Mouse (Mus musculus): ENCODE measurements at regions not wholly inside any gene's neighbourhood (a gene's known extent, or its start where the extent isn't known, plus 50 kb on each side); places are given as distances from the start of the nearest gene placed in this dataset.

DNA sequence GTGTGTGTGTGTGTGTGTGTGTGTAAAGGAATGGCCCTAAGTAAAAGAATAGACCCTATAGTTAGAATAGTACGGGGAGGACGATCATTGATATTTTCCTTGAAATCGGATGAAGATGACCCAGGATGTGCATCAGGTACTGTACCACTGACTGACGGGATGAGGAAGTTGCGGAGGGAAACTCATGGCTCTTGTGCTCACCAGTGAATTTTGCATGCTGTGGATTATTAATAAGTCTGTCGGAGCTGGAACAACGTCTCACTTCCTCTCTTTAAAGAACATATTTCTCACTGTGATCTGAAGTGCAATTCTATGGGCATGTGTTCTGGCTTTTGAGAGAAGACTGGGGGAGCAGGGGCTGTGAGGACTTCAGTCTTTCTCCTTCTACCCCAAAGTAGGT is 218.8 kb upstream of the Tbc1d5 start:
- no peak for DNase-seq (ENCODE audit: low spot score)

DNA sequence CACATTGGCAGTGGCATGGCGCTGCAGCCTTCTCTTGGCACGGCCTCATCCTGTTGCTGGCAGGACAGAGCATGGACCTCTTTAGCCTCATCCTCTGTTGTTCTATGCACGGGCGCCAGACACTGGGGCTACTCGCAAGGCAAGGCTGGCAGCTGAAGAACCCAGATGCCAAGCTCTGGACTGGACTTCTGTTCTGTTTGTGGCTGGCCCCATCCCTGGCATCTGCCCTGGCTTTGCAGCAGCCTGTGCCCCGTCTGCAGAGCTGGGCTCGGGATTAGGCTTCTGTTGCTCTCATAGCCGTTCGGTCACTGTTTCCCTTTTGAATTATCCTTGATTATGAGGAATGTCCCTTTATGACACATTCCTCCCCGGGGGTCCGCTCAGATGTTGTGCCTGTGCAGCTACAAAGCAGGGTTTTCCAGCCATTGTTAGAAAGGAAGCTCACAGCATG is 214.6 kb upstream of the Tbc1d5 start:
- no peak for DNase-seq (ENCODE audit: low spot score)

DNA sequence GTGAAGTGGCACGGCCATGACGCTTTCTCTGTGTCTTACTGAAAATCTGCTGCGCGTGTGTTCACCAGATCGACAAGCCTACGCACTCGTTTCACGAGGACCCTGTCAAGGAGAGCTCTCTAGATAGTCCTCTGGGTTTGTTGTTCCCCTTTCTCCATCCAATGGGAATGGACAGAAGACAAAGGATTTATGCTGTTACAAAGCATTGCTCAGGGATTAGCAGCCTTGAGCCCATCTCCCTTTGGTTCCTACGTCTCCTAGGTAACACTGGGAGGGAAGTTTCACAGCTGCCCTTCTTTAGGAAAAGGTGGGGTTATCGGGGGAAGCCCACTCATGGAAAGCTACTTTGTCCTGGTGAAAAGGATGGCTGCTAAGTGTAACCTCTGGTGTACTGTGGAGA is 212.7 kb upstream of the Tbc1d5 start:
- no peak for DNase-seq (ENCODE audit: low spot score)

DNA sequence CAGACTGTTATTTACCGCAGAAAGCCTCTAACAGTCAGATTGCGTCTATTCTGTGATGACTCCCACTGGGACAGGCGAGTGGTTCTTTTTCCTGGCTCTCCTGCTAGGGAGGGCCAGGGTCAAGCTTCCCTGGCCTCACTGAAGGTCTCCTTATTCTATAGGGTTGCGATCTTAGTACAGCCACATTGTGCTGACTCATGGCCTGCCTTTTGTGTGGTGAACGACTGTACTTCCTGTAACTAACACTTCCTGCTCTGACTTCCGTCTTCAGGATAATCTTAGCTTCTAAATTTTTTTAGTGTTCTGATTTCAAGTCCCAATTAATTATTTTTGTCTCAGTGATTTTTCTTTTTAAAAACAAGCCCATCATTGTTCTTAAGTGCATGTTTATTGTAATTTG is 203.4 kb upstream of the Tbc1d5 start:
- DNase-seq (ENCODE audit: low spot score), result no peak

DNA sequence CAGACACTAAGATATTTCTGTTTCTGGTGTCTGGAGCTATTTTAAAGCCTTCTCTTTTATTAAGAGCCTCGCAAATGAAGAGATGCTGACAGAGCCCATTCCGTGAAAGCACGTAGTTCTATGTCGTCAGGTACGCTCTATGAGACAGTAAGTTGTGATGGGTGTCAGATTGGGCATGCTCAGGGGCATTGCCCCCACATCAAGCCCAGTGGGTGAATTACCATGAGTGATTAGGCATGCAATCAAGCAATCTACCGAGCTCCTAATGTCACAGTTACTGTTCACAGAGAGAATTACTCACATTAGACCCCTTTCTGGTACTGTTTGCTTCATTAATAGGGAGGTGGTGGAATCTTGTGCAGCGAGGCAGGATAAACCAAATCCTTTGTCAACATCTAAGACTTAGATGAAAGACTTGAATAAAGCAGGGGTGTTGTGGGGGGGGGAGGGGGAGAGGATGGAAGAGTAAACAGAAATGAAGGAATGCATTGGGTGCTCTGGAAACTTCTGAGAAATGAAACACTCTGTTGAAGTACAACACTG is 192.9 kb upstream of the Tbc1d5 start:
- DNase-seq (ENCODE audit: low spot score), result no peak

DNA sequence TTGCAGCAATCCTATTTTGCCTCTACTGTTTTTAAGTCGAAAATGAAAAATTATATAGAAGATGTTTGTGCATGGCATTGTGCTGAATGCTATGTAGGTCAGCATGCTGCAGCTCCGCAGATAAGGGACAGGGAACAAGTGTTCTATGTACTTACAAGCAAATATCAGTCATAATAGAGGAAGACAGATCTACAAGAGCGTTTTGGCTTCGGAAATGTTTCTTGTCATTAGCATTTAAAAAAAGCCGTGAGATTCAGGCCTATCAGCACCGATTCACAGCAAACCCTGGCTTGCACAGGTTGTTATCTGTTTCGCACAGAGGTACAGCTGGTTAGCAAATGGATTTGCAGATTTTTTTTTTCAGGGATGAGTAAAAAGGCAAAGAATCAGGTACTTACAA is 191.8 kb upstream of the Tbc1d5 start:
- DNase-seq (ENCODE audit: low spot score), result no peak

DNA sequence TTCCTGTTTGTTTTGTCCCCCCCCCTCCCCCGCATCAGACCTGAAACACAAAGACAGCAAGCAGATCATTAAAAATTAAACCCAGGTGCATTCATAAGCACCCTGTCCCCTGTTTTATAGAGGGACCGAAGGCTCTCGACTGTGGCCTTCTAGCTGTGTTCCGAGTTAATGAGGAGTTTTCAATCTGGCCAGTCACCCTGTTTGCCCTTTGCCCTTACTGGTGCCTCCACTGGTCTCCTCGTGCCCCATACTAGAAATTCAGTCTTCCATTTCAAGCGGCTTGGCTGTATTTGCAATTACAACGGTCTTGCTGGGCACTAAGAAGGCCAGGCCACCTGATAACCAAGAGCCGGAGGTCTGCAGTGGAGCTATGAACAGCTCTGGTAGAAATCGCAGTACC is 190.9 kb upstream of the Tbc1d5 start:
- DNase-seq (ENCODE audit: low spot score), result no peak

DNA sequence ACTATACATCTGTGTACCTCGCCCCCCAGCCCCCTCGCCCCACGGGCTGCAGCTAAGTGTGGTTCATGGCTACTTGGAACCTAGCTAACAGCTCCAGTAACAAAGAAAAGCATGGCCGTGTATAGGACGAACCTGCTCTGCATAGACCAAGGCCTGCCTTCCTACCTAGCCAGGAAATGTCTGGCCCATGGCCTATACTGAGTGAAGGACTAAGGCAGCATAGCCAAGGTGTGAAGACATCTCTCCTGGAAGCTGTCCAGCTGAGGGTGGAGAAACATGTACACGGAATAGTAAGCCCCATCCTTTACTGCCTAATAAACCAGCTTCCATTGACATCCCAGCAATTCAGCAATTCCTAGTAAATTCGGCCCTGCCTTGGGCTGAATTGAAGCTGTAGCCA is 183.6 kb upstream of the Tbc1d5 start:
- DNase-seq (ENCODE audit: low spot score), result no peak

DNA sequence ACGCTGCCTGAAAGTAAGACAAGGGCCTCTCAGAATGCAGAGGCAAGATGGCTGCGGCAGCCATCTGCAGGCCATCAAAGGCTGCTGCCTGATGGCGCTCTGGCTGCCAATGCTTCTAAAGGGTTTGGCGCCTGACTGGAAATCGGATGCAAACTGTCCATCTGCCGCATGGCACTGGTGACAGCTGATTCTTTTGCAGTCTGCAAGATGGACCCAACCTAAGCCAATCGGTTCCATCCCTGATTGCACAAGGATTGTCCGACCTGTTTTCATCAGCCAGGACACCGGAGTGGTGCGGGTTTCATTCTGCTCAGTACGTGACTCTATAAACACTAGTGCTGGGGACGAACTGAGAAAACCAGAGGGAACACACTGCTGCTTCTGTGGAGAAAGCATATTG is 183.1 kb upstream of the Tbc1d5 start:
- no peak for DNase-seq (ENCODE audit: low spot score)

DNA sequence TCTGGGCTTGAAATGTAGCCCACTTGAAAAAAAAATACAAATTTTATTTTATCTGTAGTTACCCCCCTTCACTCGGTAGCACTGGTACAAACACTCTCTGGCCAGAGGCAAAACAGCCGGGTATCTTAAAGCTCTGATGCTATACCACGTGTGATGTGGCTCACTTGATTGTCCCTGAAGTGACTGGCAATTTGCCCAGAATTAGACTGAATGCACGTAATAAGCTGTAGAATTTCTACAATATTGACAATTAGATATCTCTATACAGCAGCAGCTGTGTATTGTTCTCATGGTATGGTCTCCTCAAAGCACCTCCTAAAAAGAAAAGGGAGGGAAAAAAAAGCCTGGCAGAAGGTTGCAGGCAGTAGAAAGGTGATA is 179.2 kb upstream of the Tbc1d5 start:
- DNase-seq (ENCODE audit: low spot score), result no peak

DNA sequence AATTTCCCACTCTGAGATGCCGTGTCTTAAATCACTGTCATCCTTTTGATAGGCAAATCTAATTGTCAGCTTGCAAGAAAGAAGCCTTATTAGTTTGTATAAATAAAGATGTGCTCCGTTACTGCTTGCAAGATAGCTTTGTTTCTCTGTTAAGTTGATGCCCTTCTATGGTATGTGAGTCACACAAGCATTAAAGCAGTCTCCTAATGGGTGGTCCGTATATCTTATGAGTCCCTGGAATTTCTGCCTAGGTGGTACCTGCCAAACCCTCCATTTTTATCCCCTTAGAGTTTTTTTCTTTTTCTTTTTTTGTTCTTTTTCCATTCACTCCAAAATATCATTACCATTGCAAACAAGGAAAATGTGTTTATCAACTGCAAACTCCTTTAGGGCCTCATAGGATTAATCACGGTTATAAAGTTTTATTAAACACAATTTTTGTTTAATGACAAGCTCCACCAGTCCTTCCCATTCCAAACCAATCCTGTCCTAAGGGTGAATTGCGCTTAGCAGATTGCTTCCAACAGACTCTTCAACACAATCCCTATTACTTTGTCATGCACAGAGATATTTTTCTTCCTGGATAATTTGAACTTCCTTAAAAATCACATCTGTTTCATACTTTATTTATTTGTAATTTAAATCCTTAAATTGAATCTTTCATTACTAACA is 178.7 kb upstream of the Tbc1d5 start:
- DNase-seq (ENCODE audit: low spot score), result no peak

DNA sequence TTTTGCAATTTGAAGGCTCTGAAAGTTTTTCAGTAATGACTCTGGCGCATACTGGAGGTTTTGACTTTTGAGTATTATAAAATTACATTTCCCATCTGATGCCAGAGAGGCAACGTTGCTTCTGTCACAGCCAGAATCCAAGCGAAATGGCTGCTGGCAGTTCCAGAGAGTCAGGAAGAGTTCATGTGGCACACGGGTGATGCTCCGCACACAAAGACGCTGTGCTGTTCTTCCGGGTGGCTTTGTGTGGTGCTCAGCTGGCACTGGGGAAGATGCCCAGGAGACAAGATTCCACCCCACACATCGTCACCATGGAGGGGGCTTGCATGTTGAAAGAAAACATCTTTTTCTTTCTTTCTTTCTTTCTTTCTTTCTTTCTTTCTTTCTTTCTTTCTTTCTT is 177.3 kb upstream of the Tbc1d5 start:
- DNase-seq (ENCODE audit: low spot score), result no peak

DNA sequence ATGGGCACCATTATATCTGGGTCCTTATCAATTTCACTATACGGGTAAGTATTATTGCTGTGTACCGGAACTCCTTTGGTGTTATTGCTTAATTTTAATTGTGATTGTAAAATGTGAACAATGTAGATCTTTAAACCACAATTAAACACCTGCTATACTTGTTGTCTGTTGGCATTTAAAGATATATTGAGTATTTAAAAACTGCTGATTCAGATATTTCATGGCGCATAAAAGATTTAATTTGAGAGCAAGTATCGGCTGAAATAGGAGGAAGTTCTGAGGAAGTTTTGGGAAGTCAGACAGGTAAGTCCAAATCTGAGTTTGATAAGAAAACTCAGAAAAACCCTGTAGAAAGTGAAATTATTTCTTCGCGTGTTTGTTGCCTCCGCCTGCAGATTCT is 142.7 kb upstream of the Tbc1d5 start:
- DNase-seq (ENCODE audit: low spot score), result no peak

DNA sequence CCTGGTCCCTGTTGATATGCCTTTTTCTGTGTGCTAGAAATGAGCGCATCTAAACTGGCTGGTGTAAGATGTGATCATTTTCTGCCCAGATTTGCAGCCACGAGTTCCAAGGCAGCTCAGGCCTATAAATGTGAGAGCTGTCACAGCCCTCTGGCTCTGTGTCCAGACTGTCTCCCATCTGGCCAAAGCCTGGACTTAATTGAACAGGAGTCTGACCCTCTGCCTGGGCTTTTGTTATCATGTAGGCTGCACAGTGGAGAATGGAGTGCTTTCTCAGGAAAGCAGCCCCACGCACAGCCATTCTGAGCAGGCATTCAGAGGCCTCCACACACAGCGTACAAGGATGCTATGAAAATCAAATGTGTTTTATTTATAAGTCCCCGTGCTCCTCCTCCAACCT is 141.9 kb upstream of the Tbc1d5 start:
- DNase-seq (ENCODE audit: low spot score), result peak; percentile 8

DNA sequence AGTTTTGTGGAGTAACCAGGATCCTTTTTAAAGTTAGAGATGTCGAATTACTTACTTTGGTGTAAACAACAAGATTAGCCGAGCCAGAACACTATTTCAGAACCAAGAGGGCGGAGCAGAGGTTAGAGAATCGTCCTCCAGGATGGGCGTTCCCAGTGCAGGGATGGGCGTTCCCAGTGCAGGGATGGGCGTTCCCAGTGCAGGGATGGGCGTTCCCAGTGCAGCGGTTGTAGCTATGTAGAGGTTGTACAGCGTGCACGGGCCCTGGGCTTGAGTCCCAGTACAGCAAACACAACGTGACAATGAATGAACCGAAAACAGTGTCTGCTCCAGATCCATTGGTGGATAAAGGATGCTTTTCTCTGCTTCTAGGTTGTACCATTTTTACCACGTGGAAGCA is 125.8 kb upstream of the Tbc1d5 start:
- DNase-seq (ENCODE audit: low spot score), result no peak

DNA sequence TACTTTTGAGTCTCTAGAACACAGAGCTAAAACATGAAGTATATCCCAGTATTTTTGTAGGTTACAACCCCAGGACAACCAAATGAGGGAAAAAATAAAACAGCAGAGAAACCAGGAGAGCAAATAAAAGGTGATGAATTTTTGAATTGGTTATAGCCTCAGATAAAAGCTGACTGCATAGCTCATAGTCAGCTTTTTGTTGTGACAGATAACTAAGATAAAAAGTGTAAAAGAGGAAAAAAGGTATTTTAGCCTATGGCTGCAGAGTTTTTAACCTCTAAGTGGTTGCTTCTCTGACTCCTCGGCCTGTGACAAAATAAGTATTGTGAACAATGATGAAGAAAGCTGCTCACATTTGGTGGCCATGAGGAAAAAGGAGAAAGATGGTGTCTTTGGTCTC is 111.6 kb upstream of the Tbc1d5 start:
- no peak for DNase-seq (ENCODE audit: low spot score)

DNA sequence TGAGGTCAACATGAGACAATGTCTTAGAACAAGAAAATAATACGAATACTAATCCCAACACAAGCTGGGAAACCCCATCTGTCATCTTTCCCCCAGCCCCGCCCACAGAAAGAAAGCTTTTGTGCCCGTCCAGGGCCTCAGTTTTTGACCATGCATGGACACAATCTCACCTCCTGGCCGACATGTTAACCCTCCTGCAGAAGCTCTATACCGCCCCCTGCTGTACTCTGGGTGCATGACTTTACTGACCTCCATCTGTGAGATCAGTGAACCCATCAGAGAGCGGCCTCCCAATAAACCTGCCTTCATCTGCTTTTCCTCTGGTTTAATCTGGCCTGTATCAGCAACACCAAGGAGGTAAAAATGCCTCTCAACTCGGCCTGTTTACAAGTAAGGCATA is 109.6 kb upstream of the Tbc1d5 start:
- peak; percentile 46 for DNase-seq (ENCODE audit: low spot score)

DNA sequence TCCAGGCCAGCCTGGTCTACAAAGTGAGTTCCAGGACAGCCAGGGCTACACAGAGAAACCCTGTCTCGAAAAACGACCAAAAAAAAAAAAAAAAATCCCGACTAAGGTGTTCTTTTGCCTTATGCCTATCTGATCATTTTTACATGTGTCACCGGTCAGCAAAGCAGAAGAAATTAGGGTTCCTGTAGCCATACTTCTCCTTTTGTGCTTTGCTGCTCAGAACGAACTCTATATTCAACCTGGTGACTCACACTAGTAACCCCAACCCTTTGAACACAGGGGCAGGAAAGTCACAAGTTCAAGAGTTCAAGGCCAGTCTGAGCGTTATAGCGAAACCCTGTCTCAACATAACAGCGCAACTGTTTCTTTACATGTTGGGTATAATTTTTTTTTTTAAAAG is 108.7 kb upstream of the Tbc1d5 start:
- DNase-seq (ENCODE audit: low spot score), result no peak

DNA sequence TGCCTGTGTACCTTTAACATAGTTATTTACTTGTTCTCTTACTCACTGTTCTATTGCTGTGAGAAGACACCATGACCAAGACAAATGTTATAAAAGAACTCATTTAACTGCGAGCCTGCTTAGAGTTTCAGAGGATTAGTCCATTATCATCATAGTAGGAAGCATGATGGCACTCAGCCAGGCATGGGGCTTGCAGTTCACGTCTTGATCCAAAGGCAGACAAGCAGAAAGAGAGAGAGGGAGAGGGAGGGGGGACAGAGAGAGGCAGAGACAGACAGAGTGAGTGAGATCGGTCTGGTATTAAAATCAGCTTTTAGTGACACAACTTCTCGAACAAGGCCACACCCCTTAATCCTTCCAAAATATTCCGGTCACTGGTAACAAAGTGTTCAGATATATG is 106.2 kb upstream of the Tbc1d5 start:
- DNase-seq (ENCODE audit: low spot score), result no peak

DNA sequence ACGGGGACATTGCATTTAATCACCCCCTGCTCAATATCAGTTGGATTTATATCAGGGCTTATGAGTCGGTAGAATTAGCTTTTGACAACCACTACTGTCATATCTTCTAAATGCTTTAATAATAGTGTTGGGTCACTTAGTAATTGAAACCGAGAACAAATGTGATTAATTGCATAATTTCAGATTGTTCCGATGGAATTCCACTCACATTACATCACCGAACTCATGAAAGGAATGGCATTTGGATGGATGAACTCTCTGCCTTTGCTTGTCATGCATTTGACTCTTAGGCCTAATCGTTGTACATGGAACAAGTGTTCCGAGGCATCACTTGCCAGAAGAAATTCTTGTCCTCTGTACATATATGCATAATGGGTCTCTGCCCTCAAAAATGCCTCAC is 99.6 kb upstream of the Tbc1d5 start:
- no peak for DNase-seq (ENCODE audit: low spot score)

DNA sequence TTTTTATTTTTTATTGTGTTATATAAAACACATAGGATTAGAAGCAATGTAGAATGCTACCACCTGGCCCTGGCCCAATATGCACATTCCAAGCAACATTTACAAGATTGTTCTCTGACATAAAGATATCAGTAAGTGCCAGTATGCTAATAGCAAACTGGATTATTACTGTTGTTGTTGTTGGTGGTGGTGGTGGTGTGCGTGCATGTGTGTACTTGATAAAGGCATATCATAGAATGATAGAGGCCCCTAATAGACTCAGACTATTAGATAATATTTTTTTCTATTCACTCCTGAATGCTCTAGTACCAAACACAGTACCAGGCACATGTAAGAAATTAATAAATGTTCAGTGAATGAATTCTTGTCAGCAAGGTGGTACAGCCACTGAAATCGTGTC is 98.9 kb upstream of the Tbc1d5 start:
- no peak for DNase-seq (ENCODE audit: low spot score)

DNA sequence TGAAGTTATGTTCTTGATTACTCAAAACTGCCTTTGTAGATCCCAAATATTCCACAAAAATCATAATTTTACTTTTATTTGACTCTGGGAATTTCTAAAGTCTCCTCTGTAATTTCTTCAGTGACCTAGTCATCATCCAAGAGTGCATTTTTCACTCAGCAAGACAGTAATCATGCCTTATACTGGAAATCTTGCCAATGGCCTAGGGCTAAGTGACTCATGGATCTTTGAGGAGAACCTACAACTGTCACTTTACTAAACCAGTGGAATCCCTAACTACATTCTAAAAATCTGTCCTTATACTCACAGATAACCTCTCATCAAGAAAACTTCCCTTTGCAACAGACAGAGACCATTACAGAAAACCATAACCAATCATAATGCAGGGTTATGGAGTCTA is 98.0 kb upstream of the Tbc1d5 start:
- no peak for DNase-seq (ENCODE audit: low spot score)

DNA sequence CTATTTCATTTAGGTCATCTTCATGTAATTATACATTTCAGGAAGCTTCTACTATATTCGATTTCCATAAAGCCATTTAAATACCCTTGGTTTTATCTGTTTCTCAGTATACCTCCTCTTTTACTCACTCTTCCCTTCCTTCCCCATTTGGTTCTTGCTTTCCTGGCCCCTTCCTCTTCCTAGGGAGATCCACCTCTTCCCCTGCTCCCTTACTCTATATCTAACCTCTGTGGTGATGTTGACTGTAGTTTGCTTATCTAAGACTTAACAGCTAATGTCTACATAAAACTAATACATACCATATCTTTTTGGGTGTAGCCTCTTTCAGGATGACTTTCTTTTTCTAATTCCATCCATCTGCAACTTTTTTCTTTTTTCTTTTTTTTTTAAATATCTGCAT is 92.9 kb upstream of the Tbc1d5 start:
- no peak for DNase-seq (ENCODE audit: low spot score)

DNA sequence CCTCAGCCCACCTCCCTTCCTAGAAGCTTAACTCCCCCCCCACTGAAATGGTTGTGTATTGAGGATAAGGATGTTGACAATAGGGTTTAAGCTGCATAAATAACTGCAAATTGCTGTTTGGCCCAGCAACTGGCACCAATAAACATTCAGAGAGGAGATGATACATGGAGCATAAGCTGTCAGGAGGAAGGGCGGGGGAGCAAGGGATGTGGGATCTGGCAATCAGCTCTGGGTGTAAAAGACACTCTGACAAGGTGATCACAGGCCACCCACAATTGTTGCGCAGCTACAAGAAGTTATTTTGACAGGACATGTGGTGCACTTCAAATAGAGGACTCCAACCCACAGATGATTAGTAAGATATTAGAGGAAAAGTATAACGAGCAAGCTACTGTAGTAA is 83.8 kb upstream of the Tbc1d5 start:
- DNase-seq (ENCODE audit: low spot score), result no peak

DNA sequence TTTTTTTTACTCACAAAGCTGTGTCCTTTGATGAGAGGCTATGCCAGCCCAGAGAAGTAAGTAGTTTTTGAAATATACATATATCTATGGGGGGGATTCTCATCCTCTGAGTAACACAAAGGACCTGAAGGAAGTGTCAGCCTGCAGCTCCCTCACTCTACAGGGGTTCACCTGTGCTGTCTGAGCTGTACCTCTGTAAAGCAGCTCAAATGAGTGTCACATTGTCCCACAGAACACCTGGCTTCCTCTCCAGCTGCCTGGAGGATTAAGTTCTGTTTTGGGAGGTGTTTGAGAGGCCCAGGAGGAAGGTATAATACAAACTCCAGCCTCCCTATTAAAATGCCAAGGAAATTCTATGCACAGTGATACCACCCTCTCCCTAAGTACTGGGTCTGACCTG is 83.3 kb upstream of the Tbc1d5 start:
- DNase-seq (ENCODE audit: low spot score), result no peak

Data from embryo, embryonic 10.5 days (tissue).